Mouse (Mus musculus) layer of hippocampus, postnatal 36 days (tissue): Measurements from ENCODE around the gene Hist1h3b. TPM values are rescaled to one million over a fixed set of nuclear protein-coding genes. Genes with fewer than 3 reads are reported as not detected.
"Not testable (repeated sequence)": the region's sequence is repeated elsewhere in the genome, so short reads cannot be mapped to it uniquely, and the experiment has no call there.

Experiments
- DNase-seq, 2 experiments: peaks; one replicate each; pipeline ENCODE4 v3.0.0; 2022
- total RNA-seq, 2 experiments: library from RNA; stranded (reverse); gene quantifications; 2 replicates each; pipeline ENCODE4 v1.2.3; 2021

Hist1h3b gene
- total RNA-seq, 2 experiments from 2014 or later: 15.0 to 21.4 TPM

- peak; percentile 82 for DNase-seq
Observed at GRCm38 (mm10) chr13:23756790-23757189, 4.7 kb downstream of the Hist1h3b start, which contains the start of gene Hist1h4b. TSS of gene Hist1h4b (plus strand) at chr13:23757013.

GRCm38 (mm10) chr13:23757211-23757773, 5.2 kb downstream of the Hist1h3b start:
- DNase-seq: no peak

GRCm38 (mm10) chr13:23757921-23758320, 5.9 kb downstream of the Hist1h3b start:
- no peak for DNase-seq

GRCm38 (mm10) chr13:23759251-23759771, 7.2 kb downstream of the Hist1h3b start:
- DNase-seq: no peak

- DNase-seq: no peak
Observed at GRCm38 (mm10) chr13:23759916-23760239, 7.8 kb downstream of the Hist1h3b start.

- no peak for DNase-seq
Observed at GRCm38 (mm10) chr13:23760240-23760971, 8.3 kb downstream of the Hist1h3b start.

GRCm38 (mm10) chr13:23760972-23761864, 9.2 kb downstream of the Hist1h3b start, which contains the start of gene Hist1h4a:
TSS of gene Hist1h4a (minus strand) at chr13:23761230.
- DNase-seq: peak; percentile 98

- peak; percentile 53 to 58 for DNase-seq
Observed at GRCm38 (mm10) chr13:23761871-23762821, 10.1 kb downstream of the Hist1h3b start, which contains the start of gene Hist1h3a. TSS of gene Hist1h3a (minus strand) at chr13:23762386.

GRCm38 (mm10) chr13:23763242-23763585, 11.1 kb downstream of the Hist1h3b start:
- DNase-seq: no peak

- peak; percentile 66 to 77 for DNase-seq
Observed at GRCm38 (mm10) chr13:23763586-23764323, 11.7 kb downstream of the Hist1h3b start, which contains the start of gene Hist1h1a. TSS of gene Hist1h1a (plus strand) at chr13:23763666.

GRCm38 (mm10) chr13:23764324-23765171, 12.5 kb downstream of the Hist1h3b start:
- DNase-seq: no peak

- no peak for DNase-seq
Observed at GRCm38 (mm10) chr13:23765172-23765513, 13.1 kb downstream of the Hist1h3b start.

- no peak for DNase-seq
Observed at GRCm38 (mm10) chr13:23766772-23767171, 14.7 kb downstream of the Hist1h3b start.

GRCm38 (mm10) chr13:23768834-23769397, 16.8 kb downstream of the Hist1h3b start:
- no peak for DNase-seq

GRCm38 (mm10) chr13:23769613-23770012, 17.5 kb downstream of the Hist1h3b start, which contains the start of gene Trim38:
TSS of gene Trim38 (plus strand) at chr13:23769913.
- DNase-seq: not testable (repeated sequence)

- DNase-seq: peak; percentile 18
Observed at GRCm38 (mm10) chr13:23772561-23773313, 20.7 kb downstream of the Hist1h3b start.

- DNase-seq: no peak
Observed at GRCm38 (mm10) chr13:23778339-23778738, 26.3 kb downstream of the Hist1h3b start.

- DNase-seq: no peak
Observed at GRCm38 (mm10) chr13:23779025-23779424, 27.0 kb downstream of the Hist1h3b start.

- peak in 1 of 2 experiments; percentile 37 for DNase-seq
Observed at GRCm38 (mm10) chr13:23792520-23792919, 40.5 kb downstream of the Hist1h3b start.
